Mouse (Mus musculus): Measurements from ENCODE around the gene Rab1a. TPM values are rescaled to one million over a fixed set of nuclear protein-coding genes. Genes with fewer than 3 reads are reported as not detected.
A peak's percentile ranks its signal among the peaks of the same experiment; 100 is the strongest.
"Not testable (repeated sequence)": the region's sequence is repeated elsewhere in the genome, so short reads cannot be mapped to it uniquely, and the experiment has no call there.

Rab1a gene
- 100 to 1,000 TPM in 1 of 3 experiments, 10 to 100 TPM in 2; 84.7 to 147 (median 85.4) TPM for polyA plus RNA-seq (2017; shearing (Covaris generic))

DNA sequence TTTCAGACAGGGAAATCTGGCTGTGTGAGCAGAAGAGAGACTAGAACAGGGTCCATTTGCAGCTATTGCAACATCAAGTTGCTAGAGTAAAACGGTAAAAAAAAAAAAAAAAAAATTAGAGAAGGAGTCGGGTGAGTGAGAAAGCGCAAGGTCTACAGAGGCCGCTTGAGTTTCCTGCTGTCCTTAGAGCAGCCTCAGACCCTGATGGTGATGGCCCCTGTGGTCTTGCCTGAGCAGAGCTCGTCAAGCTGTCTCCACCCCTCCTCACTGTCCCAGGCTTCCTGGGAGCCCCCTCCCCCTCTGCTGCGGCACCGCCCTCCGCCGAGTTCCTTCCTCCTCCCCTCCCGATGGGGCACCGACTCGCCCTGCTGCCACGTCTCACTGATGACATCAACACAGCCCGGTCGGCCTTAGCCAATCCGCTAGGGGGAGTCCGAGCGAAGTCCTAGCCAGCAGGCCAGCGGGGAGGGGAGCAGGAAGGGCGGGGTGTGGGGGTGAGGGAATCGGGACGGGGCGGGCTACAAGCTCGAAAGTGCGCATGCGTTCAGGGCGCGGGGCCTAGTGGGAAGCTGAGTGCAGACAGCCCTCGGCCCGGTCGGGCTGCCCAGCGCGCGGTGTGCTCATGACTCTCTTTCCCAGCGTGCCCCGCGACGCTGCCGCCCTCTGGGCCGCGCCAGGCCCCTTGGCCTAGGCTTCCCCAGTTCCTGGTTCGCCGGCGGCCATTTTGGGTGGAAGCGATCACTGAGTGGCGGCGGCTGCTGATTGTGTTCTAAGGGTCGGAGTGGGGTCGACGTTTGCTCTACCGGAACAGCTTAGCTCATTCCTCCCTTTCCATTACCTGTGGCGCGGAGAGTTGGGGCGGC, at the start of gene Rab1a:
Rab1a (plus strand) TSS at position 720 of the 863 bp plus-strand sequence.
- peak; percentile 91 for ATAC-seq

DNA sequence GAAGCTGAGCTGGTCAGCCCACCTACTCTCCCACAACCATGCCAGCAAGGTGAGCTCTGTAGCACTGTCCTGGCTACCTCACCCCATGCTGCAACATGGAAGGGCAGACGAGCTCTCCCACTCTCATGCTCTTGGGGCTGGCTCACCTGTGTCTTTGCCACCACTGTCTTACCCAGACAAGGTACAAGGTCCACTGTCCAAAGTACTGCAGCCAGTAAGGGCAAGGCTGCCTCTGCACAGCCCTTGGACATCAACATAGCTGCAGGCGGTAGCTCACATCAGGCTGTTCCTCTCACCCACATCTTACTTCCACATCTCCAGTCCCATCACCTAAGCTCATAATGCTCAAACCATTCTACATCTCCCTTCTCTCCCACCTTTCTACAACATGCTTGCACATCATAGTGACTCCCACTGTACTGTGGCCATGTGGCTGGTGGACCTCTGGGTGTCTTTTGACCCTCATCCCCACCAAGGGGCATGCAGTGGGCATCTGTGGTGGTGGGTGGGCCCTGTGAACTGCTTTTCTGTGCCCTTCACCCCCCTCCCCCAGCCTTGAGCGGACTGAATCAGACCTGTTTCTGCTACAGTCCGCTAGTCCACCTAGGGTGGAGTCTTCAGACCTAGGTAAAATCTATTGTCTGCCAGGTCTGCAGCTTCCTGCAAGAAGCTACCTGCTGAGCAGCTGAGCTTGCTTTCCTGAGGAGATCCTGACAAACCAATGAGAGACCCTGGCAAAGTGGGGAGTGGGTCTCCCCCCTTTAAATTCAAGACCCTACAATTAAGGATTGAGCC, 48.9 kb upstream of the Rab1a start:
- ATAC-seq, result no peak

DNA sequence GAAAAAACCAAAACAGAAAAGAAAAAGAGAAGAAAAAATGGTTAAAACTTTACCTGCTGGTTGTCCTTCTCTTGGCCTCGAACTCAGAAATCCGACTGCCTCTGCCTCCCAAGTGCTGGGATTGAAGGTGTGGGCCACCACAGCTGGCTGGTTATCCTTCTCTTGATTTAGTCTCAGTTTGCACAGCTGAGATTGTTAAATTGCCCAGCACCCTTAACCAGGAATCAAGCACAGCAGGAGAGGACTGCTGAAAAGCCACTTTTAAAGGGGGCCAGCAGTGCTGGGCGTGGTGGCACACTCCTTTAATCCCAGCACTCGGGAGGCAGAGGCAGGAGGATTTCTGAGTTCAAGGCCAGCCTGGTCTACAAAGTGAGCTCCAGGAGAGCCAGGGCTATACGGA, 47.7 kb upstream of the Rab1a start:
- ATAC-seq, result not testable (repeated sequence)

DNA sequence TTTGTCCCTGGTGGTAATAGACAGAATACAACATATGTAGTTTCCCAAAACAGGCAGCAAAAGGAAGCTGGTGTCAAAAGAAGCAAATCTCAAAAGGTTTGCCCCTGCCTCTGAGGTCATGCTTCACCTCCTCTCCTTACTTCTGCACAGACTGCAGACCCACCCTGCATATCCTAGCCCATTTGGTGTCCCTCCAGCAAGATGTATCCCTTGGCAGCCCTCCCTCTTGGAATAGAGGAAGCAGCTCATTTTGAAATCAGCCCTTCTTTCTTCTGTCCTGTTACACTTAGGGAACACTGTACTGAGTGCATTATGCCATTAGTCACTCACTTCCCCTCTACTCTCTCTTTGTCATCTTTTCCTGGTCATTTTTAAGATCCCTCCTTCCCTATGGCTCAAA, 42.4 kb upstream of the Rab1a start:
- no peak for ATAC-seq

DNA sequence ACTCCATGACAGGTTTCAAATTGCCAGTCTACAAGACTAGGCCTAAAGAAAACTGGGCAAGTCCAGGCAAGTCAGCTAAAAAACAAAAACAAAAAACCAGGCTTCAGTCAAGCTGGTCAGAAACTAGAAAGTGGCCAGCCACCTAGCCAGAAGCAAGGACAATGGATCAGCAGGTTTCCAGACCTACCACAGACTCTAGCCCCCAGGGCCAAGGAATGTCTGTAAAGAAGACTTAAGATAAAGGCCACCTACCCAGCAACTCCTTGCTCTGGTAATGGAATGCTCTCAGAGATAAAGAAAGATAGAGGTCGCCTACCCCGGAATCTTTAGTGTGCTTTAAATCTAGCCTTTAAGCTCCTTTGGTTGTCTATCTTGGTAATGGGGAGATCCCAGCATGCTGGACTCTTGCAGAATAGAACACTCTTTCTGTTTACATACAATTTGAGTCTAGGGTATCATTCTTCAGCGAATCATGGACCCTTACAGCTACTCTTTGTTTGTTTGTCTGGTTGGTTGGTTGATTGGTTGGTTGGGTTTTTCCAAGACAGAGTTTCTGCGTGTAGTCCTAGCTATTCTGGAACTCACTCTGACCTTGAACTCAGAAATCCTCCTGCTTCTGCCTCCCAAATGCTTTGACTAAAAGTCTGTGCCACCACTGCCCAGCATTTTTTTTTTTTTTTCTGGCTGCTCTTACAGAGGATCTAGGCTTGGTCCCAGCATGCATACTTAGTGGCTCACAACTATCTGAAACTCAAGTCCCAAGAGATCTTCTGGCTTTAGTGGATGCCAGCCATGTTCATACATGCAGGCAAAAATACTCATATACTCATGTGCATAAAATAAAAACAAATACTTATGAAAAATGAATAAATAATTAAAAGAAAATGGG, 36.0 kb upstream of the Rab1a start:
- no peak for ATAC-seq

DNA sequence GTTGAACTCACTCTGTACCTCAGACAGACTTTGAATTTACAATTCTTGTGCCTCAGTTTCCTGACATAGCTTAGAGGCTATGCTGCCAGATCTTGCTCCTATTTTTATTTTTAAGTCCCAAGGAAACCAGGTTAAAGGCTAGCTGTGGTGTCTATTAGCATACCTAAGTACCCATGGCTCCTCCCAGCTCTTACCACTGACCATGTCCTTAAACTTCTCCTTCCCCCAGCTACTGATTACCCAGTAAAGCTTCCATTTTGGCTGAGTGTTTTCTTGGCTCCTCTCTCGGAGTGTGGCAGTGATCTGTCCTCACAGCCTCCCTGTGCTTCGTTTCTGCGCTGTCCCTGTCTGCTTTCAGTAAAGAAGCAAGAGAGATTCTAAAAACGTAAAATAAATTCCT, 35.2 kb upstream of the Rab1a start:
- no peak for ATAC-seq

DNA sequence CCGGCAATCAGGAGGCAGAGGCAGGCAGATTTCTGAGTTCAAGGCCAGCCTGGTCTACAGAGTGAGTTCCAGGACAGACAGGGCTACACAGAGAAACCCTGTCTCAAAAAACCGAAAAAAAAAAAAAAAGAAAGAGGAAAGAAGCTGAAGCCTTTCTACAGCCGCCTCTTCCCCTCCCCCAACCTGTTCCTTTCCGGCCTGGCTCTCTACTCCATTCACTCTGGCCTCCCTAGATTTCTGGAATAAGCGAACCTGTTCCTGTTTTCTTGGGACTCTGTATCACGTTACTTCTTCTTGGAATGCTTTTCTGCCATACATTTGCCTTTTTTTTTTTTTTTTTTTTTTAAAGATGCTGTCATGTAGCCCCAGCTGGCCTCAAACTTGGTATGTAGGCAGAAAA, 34.8 kb upstream of the Rab1a start:
- not testable (repeated sequence) for ATAC-seq

DNA sequence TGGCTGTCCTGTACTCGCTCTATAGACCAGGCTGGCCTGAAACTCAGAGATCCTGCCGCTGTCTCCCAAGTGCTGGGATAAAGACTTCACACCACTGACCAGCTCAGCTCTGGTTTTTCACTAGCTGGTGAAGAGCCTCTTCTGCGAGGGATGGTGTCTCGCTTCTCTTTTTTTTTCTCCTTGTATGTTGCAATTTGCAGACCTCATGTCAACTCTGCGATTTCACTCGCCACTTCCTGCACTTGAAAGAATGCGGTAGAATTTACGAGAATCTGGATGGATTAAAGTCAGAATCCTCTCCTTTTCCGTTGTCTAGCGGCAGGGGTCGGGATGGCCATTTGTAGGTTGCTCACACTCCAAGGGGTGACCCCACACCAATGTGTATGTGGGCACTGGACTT, 32.3 kb upstream of the Rab1a start:
- ATAC-seq, result no peak

DNA sequence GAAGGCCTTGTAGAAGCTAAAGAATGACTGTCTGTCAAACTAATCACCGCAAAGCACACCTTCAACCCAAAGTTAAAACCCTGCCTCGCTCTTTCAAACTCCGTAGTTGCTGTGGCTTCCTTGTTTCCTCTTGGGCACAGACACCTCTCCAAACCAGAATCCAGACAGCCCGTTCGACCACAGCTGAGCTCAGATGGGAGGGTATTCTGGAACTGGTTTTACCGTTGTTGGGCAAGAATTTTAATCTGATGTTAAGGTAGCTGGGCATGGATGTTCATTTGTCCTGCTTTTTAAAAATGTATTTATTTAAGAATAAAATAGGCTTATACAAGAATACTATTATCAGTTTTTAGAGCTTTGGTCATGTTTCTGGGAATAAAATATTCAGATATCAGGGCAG, 14.0 kb upstream of the Rab1a start:
- ATAC-seq, result no peak

DNA sequence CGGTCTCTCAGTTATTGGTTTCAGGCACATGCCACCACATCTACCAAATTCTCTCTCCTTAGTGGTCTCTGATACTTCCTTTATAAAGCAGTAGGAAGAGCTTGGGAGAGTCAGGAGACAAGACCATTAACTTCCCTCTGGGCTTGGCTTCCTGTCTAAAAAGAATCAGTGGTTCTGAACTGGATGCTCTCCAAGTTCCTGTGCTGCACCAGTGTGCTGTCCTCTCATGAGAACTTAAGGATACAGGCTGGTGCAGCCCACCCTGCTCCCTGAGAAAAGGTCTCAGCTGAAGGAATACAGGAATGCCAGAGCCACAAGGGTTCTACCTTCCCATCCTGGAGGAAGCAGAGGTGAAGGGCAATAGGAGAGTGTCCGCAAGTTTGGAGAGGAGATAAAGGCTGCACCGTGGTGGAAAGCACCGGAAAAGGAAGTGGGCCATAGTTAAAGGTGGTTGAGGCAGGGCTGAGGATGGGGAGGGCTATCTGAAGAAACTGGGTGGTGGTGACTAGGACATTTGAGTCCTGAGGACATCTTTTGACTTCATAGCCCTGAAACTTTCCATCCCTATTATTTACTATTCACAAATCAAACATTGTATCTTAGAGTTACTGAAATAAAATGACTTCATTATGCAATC, 8.0 kb upstream of the Rab1a start:
- no peak for ATAC-seq

DNA sequence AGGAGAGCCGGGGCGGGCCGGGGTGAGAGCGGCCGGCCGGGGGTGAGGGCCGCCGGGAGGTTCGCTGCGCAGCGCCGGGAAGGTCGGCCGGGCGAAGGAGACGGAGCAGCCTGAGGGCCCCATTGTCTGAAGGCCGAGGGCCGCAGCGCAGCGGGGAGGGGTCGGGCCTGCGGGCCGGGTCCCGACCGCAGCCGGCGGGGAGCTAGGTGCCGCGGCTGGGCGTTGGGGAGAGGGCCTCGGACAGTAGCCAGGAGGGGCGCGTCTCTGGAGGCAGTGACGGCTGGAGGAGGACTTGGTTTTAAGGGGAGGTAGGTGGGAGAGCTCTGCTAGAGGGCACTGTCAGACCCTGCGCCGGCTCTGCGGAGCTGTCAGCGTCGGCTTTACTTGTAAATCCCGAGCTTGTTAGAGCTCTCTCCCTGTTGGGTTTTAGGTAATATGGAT, 449 bp downstream of the Rab1a start:
- no peak for ATAC-seq

DNA sequence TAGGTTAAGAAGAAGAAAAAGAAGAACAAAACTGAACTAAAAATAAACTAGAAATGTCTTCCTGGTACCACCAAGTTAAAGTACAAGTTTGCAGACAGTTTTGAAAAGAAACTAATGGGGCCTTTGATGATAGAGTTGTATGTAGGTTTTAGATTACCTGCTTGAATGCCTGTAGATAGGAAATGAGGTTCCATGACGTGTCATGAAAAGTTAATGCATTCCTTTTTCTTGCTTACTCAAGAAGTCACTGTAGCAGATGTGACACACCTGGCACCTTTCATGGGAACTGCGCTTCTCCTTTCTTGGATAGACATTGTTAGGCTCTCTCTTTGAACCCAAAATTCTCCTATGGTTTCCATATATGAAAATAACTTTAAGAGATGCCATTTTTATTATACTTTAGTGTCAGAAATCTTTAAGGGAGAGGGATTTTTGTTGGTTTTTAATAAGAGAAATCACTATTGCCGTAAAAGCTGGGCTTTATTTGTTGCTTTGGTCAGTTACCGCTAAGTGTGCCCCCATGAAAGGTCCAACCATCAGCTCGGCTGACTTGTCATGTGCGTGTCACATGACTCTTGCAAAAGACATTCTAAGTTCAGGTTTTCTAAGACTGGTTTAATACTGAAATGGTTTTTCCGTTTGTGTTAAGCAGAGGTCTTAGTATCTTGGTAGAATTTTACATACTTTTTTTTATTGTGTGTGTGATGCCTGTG, 1.2 kb downstream of the Rab1a start:
- ATAC-seq, result peak; percentile 13

DNA sequence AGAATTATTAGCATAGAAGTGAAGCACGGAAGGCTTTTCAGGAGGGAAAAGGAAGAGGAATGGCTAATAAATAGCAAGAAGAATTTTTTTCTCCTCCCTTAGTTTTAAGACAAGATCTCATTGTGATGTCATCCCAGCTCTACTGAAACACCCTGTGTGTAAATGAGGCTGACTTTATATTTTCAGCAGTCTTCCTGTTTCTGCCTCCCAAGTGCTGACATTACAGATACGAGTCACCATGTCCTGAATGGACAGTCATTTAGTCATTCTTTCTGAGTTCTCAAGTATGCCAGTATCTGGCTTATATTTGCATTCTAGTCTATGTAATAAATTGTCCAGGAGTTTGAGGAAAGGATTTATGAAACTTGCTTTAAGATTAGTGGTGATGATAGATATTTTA, 3.1 kb downstream of the Rab1a start:
- ATAC-seq, result no peak

DNA sequence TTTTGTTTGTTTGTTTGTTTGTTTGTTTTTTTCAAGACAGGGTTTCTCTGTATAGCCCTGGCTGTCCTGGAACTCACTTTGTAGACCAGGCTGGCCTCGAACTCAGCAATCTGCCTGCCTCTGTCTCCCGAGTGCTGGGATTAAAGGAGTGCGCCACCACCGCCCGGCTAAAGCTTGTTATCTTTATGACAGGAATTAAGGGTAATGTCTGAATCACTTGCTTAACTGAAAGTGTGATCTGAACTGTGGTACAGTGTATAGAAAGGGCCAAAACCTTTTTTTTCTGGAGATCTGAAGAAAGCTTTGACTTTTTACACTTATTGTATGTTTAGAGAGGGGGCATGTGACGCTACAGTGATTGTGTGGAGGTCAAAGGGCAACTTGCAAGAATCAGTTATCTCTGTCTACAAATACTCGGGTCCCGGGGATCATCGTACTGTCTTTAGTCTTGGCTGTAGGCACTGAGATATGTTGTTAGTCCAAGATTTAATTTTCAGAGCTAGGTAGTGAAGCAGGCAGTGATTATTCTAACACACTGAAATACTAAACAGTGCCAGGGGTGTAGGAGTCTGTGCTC, 3.7 kb downstream of the Rab1a start:
- ATAC-seq, result no peak

DNA sequence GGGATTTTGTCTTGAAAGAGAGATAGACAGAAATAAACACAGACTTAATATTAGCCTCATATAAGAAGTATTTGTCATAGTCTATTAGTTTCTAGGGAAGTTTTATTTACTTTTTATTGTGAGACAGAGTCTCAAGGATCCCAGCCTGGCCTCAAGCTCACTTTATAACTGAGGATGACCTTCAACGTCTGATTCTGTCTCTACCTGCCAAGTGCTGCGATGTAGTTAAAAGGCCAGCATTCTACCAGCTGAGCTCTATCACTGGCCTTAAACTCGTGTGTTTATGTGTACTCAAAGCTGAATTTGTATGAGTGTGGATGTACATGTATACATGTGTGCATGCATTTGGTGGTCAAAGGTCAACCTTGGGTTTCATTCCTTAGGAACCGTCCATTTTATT, 4.3 kb downstream of the Rab1a start:
- no peak for ATAC-seq

DNA sequence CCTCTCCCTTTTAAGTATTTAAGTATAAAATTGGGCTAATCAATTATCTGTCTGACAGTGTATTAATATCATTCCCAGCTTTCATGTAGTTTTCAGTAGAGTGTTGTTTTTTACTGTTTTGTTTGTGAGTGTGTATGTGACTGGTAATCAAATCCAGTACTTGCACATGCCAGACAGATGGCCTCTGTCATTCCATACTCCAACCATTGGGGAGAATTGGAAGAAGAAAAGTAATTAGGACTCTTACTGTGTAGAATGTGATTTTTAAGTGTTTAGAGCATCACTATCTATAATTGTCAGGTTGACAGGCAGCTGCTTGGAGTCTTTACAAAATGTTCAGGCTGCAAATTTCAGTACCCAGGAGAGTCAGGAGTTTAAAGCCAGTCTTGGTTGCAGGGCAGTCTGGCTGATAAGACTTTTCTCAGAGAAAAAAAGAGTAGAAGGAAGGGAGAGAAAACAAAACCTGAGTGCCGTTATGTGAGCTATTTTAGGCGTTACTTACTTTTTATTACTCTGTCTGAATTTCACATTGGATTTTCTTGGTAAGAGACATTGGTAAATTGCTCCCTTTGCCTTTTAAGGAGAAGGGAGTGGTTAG, 5.5 kb downstream of the Rab1a start:
- ATAC-seq, result no peak

DNA sequence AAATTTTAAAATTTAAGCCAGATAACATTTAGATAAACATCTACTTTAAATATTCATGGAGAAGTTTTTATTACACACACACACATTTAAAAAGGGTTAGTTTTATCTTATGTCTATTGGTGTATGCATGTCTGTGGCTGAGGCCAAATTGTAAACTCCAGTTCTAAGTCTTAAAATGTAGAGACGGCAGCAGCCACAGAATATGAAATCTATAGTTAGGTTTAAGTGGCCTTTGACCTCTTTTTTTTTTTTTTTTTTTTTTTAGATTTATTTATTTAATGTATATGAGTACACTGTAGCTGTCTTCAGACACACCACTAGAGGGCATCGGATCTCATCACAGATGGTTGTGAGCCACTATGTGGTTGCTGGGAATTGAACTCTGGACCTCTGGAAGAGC, 6.4 kb downstream of the Rab1a start:
- ATAC-seq, result no peak

DNA sequence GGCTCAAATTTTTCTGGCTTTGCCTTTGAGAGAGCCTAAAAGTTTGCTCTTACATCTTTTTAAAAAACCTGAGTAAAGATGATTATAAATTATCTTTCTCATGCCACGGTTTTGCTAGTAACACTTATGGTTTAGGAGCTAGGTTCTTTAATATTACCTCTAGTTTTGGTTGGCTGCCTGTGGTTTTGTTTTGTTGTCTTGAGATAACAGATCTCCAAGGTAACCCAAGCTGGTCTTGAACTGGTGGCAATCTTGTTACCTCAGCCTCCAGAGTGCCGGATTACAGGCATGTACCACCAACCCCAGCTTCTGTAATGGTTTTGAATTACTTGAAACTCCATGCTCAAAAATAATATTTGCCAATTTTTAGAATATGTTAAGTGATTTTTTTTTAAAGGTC, 10.6 kb downstream of the Rab1a start:
- ATAC-seq, result no peak

DNA sequence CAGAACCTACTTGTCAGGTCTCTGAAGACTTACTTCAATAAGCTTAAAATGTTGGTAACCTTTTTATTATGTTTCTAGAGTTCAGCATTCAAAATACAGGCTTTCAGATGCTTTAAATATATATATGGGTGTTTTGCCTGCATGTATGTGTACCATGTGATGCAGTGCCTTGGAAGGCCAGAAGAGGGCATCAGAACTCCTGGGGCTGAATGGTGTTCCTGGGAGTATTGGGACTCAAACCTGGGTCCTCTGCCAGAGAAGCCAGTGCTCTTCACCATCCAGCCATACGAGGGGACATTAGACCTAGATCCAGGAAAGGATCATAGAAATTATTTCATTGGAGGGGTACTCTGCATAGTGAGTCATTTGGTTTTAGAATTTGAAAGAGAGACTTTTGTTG, 13.5 kb downstream of the Rab1a start:
- ATAC-seq, result no peak

DNA sequence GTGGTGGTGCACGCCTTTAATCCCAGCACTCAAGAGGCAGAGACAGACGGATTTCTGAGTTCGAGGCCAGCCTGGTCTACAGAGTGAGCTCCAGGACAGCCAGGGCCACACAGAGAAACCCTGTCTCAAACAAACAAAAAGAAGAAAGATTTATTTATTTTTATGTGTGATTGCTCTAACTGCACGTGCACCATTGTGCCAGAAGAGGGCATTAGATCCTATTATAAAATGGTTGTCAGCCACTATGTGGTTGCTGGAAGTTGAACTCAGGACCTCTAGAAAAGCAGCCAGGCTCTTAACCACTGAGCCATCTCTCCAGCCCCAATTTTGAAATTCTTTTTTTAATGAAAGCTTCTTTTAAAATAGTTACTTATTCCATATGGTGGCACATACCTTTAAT, 15.2 kb downstream of the Rab1a start:
- peak; percentile 48 for ATAC-seq

DNA sequence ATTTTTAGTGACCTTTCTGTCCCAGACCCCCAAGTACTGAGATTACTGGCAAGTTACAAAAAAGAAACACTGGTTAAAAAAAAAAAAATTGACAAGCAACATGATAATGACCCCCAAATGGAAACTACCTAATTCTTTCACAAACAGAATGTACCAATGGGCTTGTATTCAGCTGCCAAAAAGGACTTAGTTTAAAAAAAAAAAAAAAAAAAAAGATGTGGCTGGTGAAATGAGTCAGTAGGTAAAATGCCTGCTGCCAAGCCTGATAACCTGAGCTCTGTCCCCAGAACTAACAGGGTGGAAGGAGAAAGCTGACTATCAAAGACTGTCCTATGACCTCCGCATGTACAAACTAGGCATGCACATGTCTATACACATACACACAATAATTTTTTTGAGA, 16.0 kb downstream of the Rab1a start:
- no peak for ATAC-seq
